Mouse (Mus musculus): Measurements from ENCODE around the gene Zfp281.

- no peak for TF ChIP-seq CTCF (conservative IDR thresholded peaks at IDR 0.05; ENCODE audit: low read length)
- no peak for TF ChIP-seq POU5F1 (IDR thresholded peaks at IDR 0.05; ENCODE audit: borderline replicate concordance, low read length)
- TF ChIP-seq NANOG (IDR thresholded peaks at IDR 0.05; ENCODE audit: borderline replicate concordance, low read length), result no peak
These were observed 13.0 kb downstream of the Zfp281 start for GRCm38 (mm10) chr1:136637696-136638095.
